Mouse (Mus musculus): ENCODE data around the gene Adcy7. TPM values are rescaled to one million over a fixed set of nuclear protein-coding genes. Genes with fewer than 3 reads are reported as not detected.

The Adcy7 gene
- polyA plus RNA-seq, 1 experiment from 2014 or later = 49.6 TPM

DNA sequence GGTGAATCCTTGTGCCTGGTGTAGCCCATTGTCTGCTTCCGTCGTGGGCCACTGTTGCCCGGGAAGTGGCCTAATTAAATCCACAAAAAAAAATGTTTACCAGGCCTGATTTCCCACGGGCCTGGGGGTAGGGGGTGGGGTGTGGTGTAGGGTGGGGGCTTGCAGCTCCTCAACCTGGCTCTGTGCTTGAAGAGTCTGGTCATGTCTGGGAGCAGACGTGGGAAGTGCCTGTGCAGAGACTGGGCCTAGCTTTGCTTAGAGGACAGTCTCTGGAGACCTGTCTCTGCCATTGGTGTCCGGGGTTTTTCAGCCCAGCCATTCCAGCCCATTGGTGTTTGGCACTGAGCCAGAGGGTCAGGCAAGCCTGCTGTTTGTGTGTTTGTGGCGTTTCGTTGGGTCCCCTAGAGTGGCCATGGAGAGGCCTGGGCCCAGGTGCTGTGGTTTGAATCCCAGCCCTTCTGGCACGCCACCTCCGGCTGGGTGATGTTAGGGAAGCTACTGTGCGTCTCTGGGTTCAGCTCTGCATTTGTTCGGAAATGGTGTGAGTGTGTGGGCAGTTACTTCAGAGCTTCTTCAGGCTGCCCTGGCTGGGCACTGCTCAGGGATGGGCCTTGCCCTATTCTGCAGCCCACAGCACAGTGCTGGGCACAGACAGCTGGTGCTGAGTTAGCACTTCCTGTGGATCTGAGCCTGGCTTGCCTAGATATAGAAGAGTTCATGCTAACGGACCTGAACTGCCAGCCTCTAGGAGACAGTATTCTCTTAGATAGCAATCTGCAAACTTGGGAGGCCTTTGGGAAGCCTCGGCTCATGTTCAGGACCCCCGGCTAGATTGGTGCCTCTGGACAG lies 29.6 kb downstream of the Adcy7 start:
- 88% methylated on average over 14 of the region's 15 CpGs for WGBS (ENCODE audit: missing documents)
- Histone ChIP-seq H3K36me3 (ENCODE audit: inconsistent target) (peaks cover 27% of the 10 kb centered on the region), H3K4me3 (ENCODE audit: inconsistent target) (no peak overlapping the region), H3K79me2 (ENCODE audit: inconsistent target) (peaks cover 94% of the 10 kb centered on the region), H3K27ac (peak overlapping the region; percentile 95)

GRCm38 (mm10) chr8:88305814-88306213 lies 33.6 kb downstream of the Adcy7 start:
- 53% methylated on average over 4 of the region's 4 CpGs for WGBS (ENCODE audit: missing documents)
- H3K79me2 ChIP-seq (ENCODE audit: inconsistent target) = peaks cover 99% of the 10 kb centered on the region
- no peak overlapping the region for H3K27ac ChIP-seq
- peaks cover 55% of the 10 kb centered on the region for H3K36me3 ChIP-seq (ENCODE audit: inconsistent target)
- H3K4me3 ChIP-seq (ENCODE audit: inconsistent target) = no peak overlapping the region

DNA sequence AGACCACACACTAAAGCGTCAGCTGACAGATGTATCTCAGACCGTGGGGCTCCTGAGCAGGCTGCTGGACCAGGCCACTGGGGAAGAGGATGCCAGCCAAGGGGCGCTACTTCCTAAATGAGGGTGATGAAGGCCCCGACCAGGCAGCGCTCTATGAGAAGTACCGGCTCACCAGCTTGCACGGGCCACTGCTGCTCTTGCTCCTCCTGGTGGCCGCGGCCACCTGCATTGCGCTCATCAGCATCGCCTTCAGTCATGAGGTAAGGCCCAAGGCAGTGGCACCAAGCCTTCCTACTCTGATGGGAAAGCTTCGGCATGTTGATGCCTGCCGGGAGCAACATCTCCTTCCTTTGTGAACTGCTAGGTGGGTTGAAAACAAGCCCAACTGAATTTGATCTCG lies 34.3 kb downstream of the Adcy7 start:
- Histone ChIP-seq H3K79me2 (ENCODE audit: inconsistent target) (peaks cover 99% of the 10 kb centered on the region), H3K27ac (no peak overlapping the region), H3K4me3 (ENCODE audit: inconsistent target) (no peak overlapping the region), H3K36me3 (ENCODE audit: inconsistent target) (peaks cover 62% of the 10 kb centered on the region)
- 84% methylated on average over 14 of the region's 14 CpGs for WGBS (ENCODE audit: missing documents)

GRCm38 (mm10) chr8:88307736-88308135 lies 35.5 kb downstream of the Adcy7 start:
- Histone ChIP-seq H3K27ac (no peak overlapping the region), H3K4me3 (ENCODE audit: inconsistent target) (no peak overlapping the region), H3K79me2 (ENCODE audit: inconsistent target) (peaks cover 92% of the 10 kb centered on the region), H3K36me3 (ENCODE audit: inconsistent target) (peaks cover 65% of the 10 kb centered on the region)
- 92% methylated on average over 4 of the region's 4 CpGs for WGBS (ENCODE audit: missing documents)

GRCm38 (mm10) chr8:88309274-88309873 lies 37.2 kb downstream of the Adcy7 start:
- 30% methylated on average over 10 of the region's 10 CpGs for whole genome bisulfite sequencing (ENCODE audit: missing documents)

GRCm38 (mm10) chr8:88309881-88310280 lies 37.7 kb downstream of the Adcy7 start:
- H3K79me2 ChIP-seq (ENCODE audit: inconsistent target) = peaks cover 75% of the 10 kb centered on the region
- H3K4me3 ChIP-seq (ENCODE audit: inconsistent target) = no peak overlapping the region
- whole genome bisulfite sequencing (ENCODE audit: missing documents) = 94% methylated on average over 7 of the region's 7 CpGs
- H3K36me3 ChIP-seq (ENCODE audit: inconsistent target) = peaks cover 77% of the 10 kb centered on the region
- no peak overlapping the region for H3K27ac ChIP-seq

More at GRCm38 (mm10) chr8:88309274-88309873, 37.2 kb downstream of the Adcy7 start:
- peaks cover 72% of the 10 kb centered on the region for H3K36me3 ChIP-seq (ENCODE audit: inconsistent target)
- H3K79me2 ChIP-seq (ENCODE audit: inconsistent target) = peaks cover 80% of the 10 kb centered on the region
- no peak overlapping the region for H3K4me3 ChIP-seq (ENCODE audit: inconsistent target)
- H3K27ac ChIP-seq = no peak overlapping the region

DNA sequence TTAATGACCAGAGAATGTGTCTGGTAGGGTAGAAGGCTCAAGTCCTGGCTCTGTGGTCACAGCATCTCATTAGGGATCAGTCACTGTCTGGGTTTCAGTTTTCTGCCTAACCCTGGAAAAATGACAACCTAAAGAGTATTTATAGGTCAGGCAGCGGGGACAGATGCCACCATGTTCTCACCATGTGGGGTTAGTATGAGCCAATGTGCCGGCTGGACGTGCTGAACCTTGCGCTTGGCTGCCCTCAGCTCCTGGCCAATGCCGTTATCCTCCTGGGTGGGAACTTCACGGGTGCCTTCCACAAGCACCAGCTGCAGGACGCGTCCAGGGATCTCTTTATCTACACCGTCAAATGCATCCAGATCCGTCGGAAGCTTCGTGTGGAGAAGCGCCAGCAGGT lies 38.1 kb downstream of the Adcy7 start:
- H3K36me3 ChIP-seq (ENCODE audit: inconsistent target) = peaks cover 81% of the 10 kb centered on the region
- no peak overlapping the region for H3K27ac ChIP-seq
- H3K4me3 ChIP-seq (ENCODE audit: inconsistent target) = no peak overlapping the region
- WGBS (ENCODE audit: missing documents) = 85% methylated on average over 9 of the region's 13 CpGs
- peaks cover 72% of the 10 kb centered on the region for H3K79me2 ChIP-seq (ENCODE audit: inconsistent target)

- Histone ChIP-seq H3K27ac (no peak overlapping the region), H3K79me2 (ENCODE audit: inconsistent target) (peaks cover 45% of the 10 kb centered on the region), H3K4me3 (ENCODE audit: inconsistent target) (no peak overlapping the region), H3K36me3 (ENCODE audit: inconsistent target) (peaks cover 98% of the 10 kb centered on the region)
- WGBS (ENCODE audit: missing documents) = 89% methylated on average over 8 of the region's 8 CpGs
Measured at GRCm38 (mm10) chr8:88312966-88313365, 40.8 kb downstream of the Adcy7 start.

DNA sequence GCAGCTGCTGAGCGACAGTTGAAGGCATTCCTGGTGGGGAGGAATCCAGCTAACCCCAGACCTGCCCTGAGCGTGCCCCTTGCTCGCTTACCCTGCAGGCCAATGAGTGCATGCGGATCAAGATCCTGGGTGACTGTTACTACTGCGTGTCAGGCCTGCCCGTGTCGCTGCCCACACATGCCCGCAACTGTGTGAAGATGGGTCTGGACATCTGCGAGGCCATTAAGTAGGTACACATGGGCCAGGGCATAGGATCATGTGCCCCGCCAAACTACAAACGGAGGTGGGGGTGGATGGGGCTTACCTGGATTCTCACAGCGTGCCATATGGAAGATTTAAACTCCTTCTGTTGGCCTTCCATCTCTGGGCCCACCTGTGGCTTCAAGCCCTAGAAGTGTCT lies 41.8 kb downstream of the Adcy7 start:
- 95% methylated on average over 11 of the region's 12 CpGs for WGBS (ENCODE audit: missing documents)
- Histone ChIP-seq H3K36me3 (ENCODE audit: inconsistent target) (peaks cover 97% of the 10 kb centered on the region), H3K27ac (no peak overlapping the region), H3K4me3 (ENCODE audit: inconsistent target) (no peak overlapping the region), H3K79me2 (ENCODE audit: inconsistent target) (peaks cover 35% of the 10 kb centered on the region)

- peaks cover 21% of the 10 kb centered on the region; the same call in 1 of the 2 replicates for H3K79me2 ChIP-seq (ENCODE audit: inconsistent target)
- peaks cover 97% of the 10 kb centered on the region for H3K36me3 ChIP-seq (ENCODE audit: inconsistent target)
- WGBS (ENCODE audit: missing documents) = 99% methylated on average over 8 of the region's 8 CpGs
- H3K4me3 ChIP-seq (ENCODE audit: inconsistent target) = no peak overlapping the region
- no peak overlapping the region for H3K27ac ChIP-seq
Measured at GRCm38 (mm10) chr8:88315302-88315701, 43.1 kb downstream of the Adcy7 start.

GRCm38 (mm10) chr8:88316139-88316931 lies 44.1 kb downstream of the Adcy7 start:
- no peak overlapping the region for H3K27ac ChIP-seq
- H3K79me2 ChIP-seq (ENCODE audit: inconsistent target) = peaks cover 11% of the 10 kb centered on the region; the same call in 1 of the 2 replicates
- peaks cover 97% of the 10 kb centered on the region for H3K36me3 ChIP-seq (ENCODE audit: inconsistent target)
- H3K4me3 ChIP-seq (ENCODE audit: inconsistent target) = no peak overlapping the region
- WGBS (ENCODE audit: missing documents) = 91% methylated on average over 8 of the region's 8 CpGs

DNA sequence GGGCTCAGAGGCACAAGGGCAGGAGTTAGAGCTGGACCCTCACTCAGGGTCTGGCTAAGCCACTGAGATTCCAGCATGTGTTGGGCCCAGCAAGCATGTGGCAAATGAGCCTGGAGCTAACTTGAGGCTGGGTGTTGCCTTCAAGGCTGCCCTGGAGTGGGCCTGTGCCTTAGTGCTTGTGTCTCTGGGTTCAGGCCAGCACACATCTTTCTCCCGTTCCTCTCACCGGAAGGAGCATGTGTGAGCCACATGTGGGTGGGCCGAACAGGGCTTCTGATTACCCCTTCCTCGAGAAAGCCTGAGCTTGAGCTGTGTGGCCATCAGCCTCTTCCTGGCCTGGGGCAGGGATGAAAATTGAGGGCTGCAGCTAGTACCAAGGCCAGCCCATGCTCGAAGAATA lies 45.1 kb downstream of the Adcy7 start:
- 96% methylated on average over 5 of the region's 5 CpGs for WGBS (ENCODE audit: missing documents)
- Histone ChIP-seq H3K4me3 (ENCODE audit: inconsistent target) (no peak overlapping the region), H3K27ac (no peak overlapping the region), H3K36me3 (ENCODE audit: inconsistent target) (peaks cover 97% of the 10 kb centered on the region), H3K79me2 (ENCODE audit: inconsistent target) (peaks cover 5% of the 10 kb centered on the region; the same call in 1 of the 2 replicates)

DNA sequence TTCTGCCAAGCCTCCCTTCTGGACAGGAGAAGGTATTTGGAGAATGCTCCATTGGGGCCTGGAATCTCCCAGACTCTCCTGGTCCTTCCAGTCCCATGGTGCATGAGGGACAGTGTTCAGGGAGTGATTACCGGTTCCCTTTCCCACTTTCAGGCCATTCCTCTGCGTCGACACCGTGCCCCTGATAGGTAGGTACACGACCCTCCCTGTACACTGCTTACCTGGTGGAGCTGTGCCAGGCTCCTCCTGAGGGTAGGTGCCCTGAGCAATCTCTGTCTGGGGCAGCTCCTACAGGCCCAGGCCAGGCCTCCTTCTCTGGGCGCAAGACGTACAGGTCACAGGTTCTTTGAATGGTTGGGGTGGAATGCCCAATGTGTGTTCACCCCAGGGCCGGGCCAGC lies 45.9 kb downstream of the Adcy7 start:
- 97% methylated on average over 8 of the region's 8 CpGs for WGBS (ENCODE audit: missing documents)
- peaks cover 99% of the 10 kb centered on the region for H3K36me3 ChIP-seq (ENCODE audit: inconsistent target)
- H3K27ac ChIP-seq = no peak overlapping the region
- H3K79me2 ChIP-seq (ENCODE audit: inconsistent target) = peaks cover 2% of the 10 kb centered on the region; the same call in 1 of the 2 replicates
- H3K4me3 ChIP-seq (ENCODE audit: inconsistent target) = no peak overlapping the region

DNA sequence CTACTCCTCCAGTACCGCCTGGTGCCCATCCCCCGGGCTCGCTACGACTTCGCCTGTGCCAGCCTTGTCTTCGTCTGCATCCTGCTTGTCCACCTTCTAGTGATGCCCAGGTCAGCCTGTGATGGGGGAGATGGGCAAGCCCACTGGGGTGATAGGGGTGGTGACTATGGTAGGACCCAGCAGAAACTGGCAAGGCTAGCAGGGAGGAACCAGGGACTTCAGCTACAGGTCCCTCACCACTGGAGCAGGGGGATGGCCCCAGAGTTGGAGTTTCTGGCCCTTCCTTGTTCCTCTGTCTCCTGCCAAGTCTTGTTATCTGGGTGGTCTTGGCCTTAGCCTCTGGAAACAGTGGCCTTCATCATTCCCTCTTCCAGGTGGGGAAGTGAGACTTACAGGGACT lies 47.9 kb downstream of the Adcy7 start:
- WGBS (ENCODE audit: missing documents) = 100% methylated on average over 6 of the region's 6 CpGs
- Histone ChIP-seq H3K36me3 (ENCODE audit: inconsistent target) (peaks cover 99% of the 10 kb centered on the region), H3K79me2 (ENCODE audit: inconsistent target) (no peaks in the 10 kb centered on the region; the same call in 1 of the 2 replicates), H3K27ac (no peak overlapping the region), H3K4me3 (ENCODE audit: inconsistent target) (no peak overlapping the region)

Measured in macrophage (primary cell).